Mouse (Mus musculus) embryonic fibroblast, embryonic 13.5 days (primary cell): ENCODE data around the gene Rtkn2.

ENCODE experiments used
- CTCF ChIP-seq: IDR thresholded peaks from 2 replicates; pipeline ENCODE4 v1.5.1; 2011; ENCODE audit warnings: mild to moderate bottlenecking, control low read depth, low read length, moderate library complexity, borderline replicate concordance; ENCODE audit not compliant: insufficient read depth
- POLR2A ChIP-seq: IDR thresholded peaks from 2 replicates; pipeline ENCODE4 v1.6.1; 2011; ENCODE audit warnings: low read depth, mild to moderate bottlenecking, control low read depth, low read length, moderate library complexity

DNA sequence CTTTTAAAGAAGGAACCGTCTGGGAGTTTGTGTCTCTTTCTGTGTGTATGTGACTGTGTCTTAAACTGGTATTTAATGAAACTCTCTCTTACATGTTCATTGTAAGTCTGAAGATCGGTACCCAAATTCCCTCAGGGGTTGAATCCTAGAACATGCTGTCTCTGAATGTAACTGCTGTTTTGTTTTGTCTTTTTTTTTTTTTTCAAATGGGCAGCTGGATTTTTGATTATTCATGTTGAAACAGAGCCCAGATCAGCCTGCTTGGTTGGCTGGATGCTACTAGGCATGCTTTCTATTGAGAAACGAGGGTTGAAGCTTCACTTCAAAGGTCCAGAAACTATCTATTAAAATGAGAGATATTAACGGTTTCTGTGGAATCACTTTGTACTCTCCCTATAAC is 121.9 kb downstream of the Rtkn2 start:
- no peak for TF ChIP-seq CTCF
- TF ChIP-seq POLR2A = no peak
